Mouse (Mus musculus) cerebellum, adult 9-10 months (tissue): ENCODE measurements at regions not wholly inside any gene's neighbourhood (a gene's known extent, or its start where the extent isn't known, plus 50 kb on each side); places are given as distances from the start of the nearest gene placed in this dataset.

ENCODE experiments used
- DNase-seq: peaks from one replicate; pipeline ENCODE4 v3.0.0; 2022

- peak; percentile 10 for DNase-seq
Observed at GRCm38 (mm10) chr6:44092336-44092735, 426.3 kb upstream of the Tpk1 start.

GRCm38 (mm10) chr6:44081922-44082552 lies 416.0 kb upstream of the Tpk1 start:
- no peak for DNase-seq

- no peak for DNase-seq
Observed at GRCm38 (mm10) chr6:44073124-44073523, 407.0 kb upstream of the Tpk1 start.

GRCm38 (mm10) chr6:44067841-44068240 lies 401.8 kb upstream of the Tpk1 start:
- DNase-seq: no peak
